Mouse (Mus musculus) midbrain, embryonic 14.5 days (tissue): Measurements from ENCODE around the gene Car4. TPM values are rescaled to one million over a fixed set of nuclear protein-coding genes. Genes with fewer than 3 reads are reported as not detected.

Source experiments
- ATAC-seq: fragments of 200-750 bp; cut with Nextera tagmentation; 2 replicates; pipeline ENCODE4 v1.8.0; 2017; ENCODE audit warnings: moderate number of reproducible peaks, moderate library complexity; ENCODE audit not compliant: low FRiP score, low TSS enrichment
- DNase-seq: peaks from one replicate; pipeline ENCODE4 v3.0.0-alpha.2; 2015
- H3K27ac ChIP-seq: fragments of 300-500 bp; sonication (generic); replicated peaks from 2 replicates; pipeline ENCODE4 v1.5.1; 2014; ENCODE audit warnings: mild to moderate bottlenecking, low read depth, low read length, moderate library complexity
- H3K27me3 ChIP-seq: fragments of 300-500 bp; sonication (generic); 2 replicates; pipeline ENCODE4 v1.6.1; 2014; ENCODE audit warnings: low read length, control low read depth, mixed read lengths; ENCODE audit not compliant: control insufficient read depth, insufficient read depth
- H3K36me3 ChIP-seq: fragments of 300-500 bp; sonication (generic); 2 replicates; pipeline ENCODE4 v1.6.1; 2014; ENCODE audit warnings: low read length, control low read depth; ENCODE audit not compliant: control insufficient read depth, insufficient read depth
- H3K4me1 ChIP-seq: fragments of 300-500 bp; sonication (generic); 2 replicates; pipeline ENCODE4 v1.6.1; 2014; ENCODE audit warnings: mild to moderate bottlenecking, antibody characterized with exemption, low read length, control low read depth; ENCODE audit not compliant: control insufficient read depth, insufficient read depth
- H3K4me2 ChIP-seq: fragments of 300-500 bp; sonication (generic); 2 replicates; pipeline ENCODE4 v1.6.1; 2014; ENCODE audit warnings: mild to moderate bottlenecking, low read length, moderate library complexity
- H3K4me3 ChIP-seq: fragments of 300-500 bp; sonication (generic); replicated peaks from 2 replicates; pipeline ENCODE4 v1.5.1; 2014; ENCODE audit warnings: low read depth, low read length
- H3K9ac ChIP-seq: fragments of 300-500 bp; sonication (generic); replicated peaks from 2 replicates; pipeline ENCODE4 v1.6.1; 2014; ENCODE audit warnings: mild to moderate bottlenecking, low read length, moderate library complexity
- H3K9me3 ChIP-seq: fragments of 300-500 bp; sonication (generic); 2 replicates; pipeline ENCODE4 v1.6.1; 2016; ENCODE audit warnings: low read length, control low read depth, mixed read lengths; ENCODE audit not compliant: control insufficient read depth
- WGBS: fragments of 180-500 bp; shearing (Covaris S2); extraction: QIAGEN DNeasy Blood & Tissue Kit; methylation state at CpG from one replicate; pipeline ENCODE4 v1.1.7; 2014; 5-methylcytosine and 5-hydroxymethylcytosine counted together
- polyA plus RNA-seq: library from polyadenylated mRNA; unstranded; fragments of >200 nt; fragmentation: Nextera tagmentation; extraction: Ambion mirVana; gene quantifications from 2 replicates; pipeline ENCODE4 v1.2.1, GENCODE M21; 2014

Gene Car4
- 3.3 and 5.2 TPM in 2 replicates for polyA plus RNA-seq

DNA sequence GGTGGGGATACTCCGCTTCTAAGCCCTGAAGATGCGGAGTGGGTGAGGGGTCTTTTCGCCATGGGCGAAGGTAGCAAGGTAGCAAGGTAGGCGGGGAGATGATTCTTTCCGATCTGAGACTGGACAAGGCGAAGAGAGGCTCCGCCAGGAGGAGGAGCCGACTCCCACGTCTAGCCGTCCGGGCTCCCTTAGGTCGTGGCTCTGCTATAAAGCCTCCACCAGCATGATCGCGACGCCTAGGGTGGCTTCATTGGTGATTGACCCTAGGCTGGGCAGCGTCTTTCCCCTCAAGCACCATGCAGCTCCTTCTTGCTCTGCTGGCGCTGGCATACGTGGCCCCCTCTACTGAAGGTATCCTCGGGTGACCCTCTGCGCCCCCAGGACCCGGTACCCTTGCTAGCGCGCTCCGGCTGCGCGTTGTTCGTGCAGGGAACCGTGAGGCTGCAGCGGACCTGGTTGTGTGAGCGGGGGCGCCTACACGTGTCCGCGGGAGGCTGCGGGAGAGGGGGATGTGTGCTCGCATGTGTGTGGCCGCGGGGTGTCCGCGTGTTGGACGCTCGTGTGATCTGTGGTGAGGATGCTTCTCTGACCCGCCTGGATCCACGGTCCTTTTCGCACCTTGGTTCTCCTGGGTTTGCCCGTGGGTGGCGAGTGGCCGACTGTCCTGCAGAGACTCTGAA, at the start of gene Car4:
TSS of gene Car4 (plus strand) at position 196 of the 680 bp plus-strand sequence.
- H3K36me3 ChIP-seq = no peaks in the 10 kb centered on the region
- DNase-seq = peak; percentile 51
- no peaks in the 10 kb centered on the region for H3K9me3 ChIP-seq
- no peak within 1 kb of the TSS for H3K27ac ChIP-seq
- H3K4me3 ChIP-seq = peak within 1 kb of the TSS; percentile 35
- ATAC-seq = no peak
- H3K4me1 ChIP-seq = peaks cover 13% of the 10 kb centered on the region
- 1% methylated on average over 49 of the region's 49 CpGs for WGBS
- H3K4me2 ChIP-seq = peak within 1 kb of the TSS; percentile 60
- H3K9ac ChIP-seq = no peak within 1 kb of the TSS; the same call in 1 of the 2 replicates
- peaks cover 40% of the 10 kb centered on the region for H3K27me3 ChIP-seq

DNA sequence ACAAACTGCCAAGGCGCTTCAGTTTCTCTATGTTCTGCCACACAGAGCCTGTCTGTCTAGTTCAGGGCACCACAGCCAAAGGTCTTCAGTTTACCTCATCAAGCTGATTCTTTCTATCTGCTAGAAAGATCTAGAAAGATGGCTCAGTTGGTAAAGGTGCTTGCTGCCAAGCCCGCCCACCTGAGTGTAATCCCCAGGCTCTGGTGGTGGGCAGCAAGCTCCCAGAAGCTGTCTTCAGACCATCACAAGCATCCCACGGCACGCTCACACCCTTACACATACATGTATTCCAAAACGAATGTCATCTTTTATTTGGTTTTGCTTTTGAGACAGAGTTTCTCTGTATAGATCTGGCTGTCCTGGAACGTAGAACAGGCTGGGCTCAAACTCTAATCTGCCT, 49.1 kb upstream of the Car4 start:
- no peaks in the 10 kb centered on the region for H3K27me3 ChIP-seq
- peaks cover 90% of the 10 kb centered on the region for H3K36me3 ChIP-seq
- H3K4me3 ChIP-seq = no peak overlapping the region
- no peak overlapping the region for H3K27ac ChIP-seq
- H3K4me1 ChIP-seq = no peaks in the 10 kb centered on the region
- 91% methylated on average over 6 of the region's 6 CpGs for WGBS
- no peak overlapping the region for H3K4me2 ChIP-seq
- no peak overlapping the region for H3K9ac ChIP-seq
- ATAC-seq (no peak), DNase-seq (no peak)
- H3K9me3 ChIP-seq = no peaks in the 10 kb centered on the region

DNA sequence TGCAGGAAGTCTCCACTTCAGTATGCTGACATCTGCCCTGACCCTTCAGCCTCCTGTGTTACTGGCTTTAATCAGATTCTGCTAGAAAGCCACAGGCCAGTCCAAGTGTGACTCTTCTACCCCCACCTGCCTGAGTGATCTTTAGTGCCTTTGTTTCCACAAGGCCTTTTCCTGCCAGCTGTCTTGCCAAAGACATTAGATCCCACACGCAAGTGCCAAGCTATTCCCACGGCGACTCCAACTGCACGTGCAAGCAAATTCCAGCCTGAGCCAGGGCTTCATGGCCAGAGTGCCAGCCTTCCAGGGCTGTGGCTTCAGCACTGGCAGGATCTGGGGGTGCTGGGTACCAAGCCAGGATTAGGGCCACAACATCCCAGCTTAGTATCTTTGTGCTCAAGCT, 47.2 kb upstream of the Car4 start:
- no peak overlapping the region for H3K9ac ChIP-seq
- H3K4me3 ChIP-seq = no peak overlapping the region
- no peaks in the 10 kb centered on the region for H3K9me3 ChIP-seq
- WGBS = 85% methylated on average over 4 of the region's 4 CpGs
- no peak overlapping the region for H3K27ac ChIP-seq
- H3K27me3 ChIP-seq = no peaks in the 10 kb centered on the region
- peaks cover 2% of the 10 kb centered on the region; the same call in 1 of the 2 replicates for H3K4me1 ChIP-seq
- ATAC-seq (no peak), DNase-seq (no peak)
- no peak overlapping the region for H3K4me2 ChIP-seq
- peaks cover 76% of the 10 kb centered on the region for H3K36me3 ChIP-seq

DNA sequence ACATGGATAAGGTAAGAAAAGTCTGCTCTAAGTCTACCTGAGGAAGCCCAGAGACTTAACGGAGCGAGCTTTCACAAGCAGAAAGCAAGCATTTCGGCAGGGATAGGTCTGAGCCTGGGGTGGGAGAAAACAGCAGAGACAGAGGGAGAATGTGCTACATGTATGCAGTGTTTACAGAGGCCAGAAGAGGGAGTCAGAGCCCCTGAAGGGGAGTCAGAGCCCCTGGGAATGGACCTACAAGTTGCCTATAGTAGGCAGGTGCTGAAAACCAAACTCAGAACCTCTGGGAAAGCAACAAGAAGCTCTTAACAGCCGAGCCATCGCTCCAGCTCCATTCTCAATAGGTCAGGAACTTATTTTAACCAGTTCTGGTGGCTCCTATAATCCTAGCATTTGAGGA, 42.9 kb upstream of the Car4 start:
- H3K4me3 ChIP-seq = no peak overlapping the region
- H3K36me3 ChIP-seq = peaks cover 34% of the 10 kb centered on the region
- H3K9me3 ChIP-seq = no peaks in the 10 kb centered on the region
- no peak overlapping the region for H3K27ac ChIP-seq
- H3K4me2 ChIP-seq = no peak overlapping the region
- 76% methylated on average over 5 of the region's 5 CpGs for WGBS
- DNase-seq = peak; percentile 4
- H3K4me1 ChIP-seq = peaks cover 7% of the 10 kb centered on the region; the same call in 1 of the 2 replicates
- no peak for ATAC-seq
- no peaks in the 10 kb centered on the region for H3K27me3 ChIP-seq
- H3K9ac ChIP-seq = no peak overlapping the region

DNA sequence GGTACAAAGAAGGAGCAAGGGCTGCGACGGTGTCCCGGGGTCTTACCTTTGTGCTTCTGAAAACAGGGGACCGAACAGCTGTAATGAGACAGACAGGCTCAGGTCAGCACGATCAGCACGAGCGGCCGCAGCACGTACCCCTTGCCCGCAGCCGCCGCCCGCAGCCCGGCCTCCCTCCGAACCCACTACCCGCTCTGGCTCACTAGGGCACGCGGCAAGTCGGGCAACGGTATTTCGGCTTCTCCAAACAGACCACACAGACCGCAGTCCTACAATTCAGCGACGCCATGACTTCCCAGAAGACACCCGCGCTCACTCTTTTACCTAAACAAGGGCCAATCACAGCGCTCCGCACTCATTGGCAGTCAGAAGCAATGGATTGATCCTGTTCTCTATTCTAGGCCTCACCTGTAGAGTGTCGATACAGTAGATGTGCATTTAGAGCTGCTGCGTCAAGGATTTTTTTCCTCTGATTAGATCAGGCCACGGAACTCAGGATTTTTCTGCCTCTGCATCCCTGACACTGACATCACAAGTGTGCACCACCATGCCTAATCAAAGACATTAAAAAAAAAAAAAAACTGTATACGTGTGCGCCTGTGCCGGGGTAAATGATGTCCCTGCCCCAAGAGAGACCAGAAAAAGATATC, 41.4 kb upstream of the Car4 start, which contains the start of gene Znhit3:
TSS of gene Znhit3 (minus strand) at position 314 of the 650 bp plus-strand sequence.
- peaks cover 7% of the 10 kb centered on the region; the same call in 1 of the 2 replicates for H3K4me1 ChIP-seq
- H3K27ac ChIP-seq = no peak within 1 kb of the TSS
- 3% methylated on average over 34 of the region's 34 CpGs for WGBS
- DNase-seq (peak; percentile 95), ATAC-seq (peak; percentile 85)
- peaks cover 20% of the 10 kb centered on the region for H3K36me3 ChIP-seq
- no peaks in the 10 kb centered on the region for H3K9me3 ChIP-seq
- H3K9ac ChIP-seq = peak within 1 kb of the TSS; percentile 79
- H3K4me2 ChIP-seq = peak within 1 kb of the TSS; percentile 74
- H3K27me3 ChIP-seq = no peaks in the 10 kb centered on the region
- H3K4me3 ChIP-seq = peak within 1 kb of the TSS; percentile 91

DNA sequence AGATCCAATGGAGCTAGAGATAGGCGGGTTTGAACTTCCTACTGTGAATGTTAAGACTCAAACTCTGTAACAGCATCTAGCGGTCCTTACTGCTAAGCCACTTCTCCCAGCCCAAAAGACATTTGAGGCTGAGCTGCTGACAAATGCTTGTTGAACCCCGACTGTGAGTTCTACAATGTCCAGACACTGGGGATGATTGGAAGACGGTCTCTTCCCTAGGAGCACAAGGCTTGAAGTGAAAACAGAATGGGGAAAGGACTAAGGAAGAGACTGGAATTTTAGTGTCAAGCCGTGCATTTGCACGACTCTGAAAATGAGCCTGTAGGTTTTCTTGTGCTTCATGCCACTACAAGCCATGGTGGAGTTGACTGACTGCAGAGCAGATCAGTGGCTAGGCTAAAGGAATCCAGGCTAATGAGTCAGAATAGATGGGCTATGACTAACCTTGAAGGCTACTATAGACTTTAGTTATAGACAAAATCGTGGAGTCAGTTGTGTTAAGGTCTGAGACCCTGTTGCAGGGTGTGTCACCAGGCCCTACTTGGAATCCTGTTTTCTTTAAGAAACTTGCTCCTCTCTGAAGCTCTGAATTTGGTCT, 40.8 kb upstream of the Car4 start:
- Histone ChIP-seq H3K27ac (no peak overlapping the region), H3K27me3 (no peaks in the 10 kb centered on the region), H3K4me2 (peak overlapping the region; percentile 74), H3K9ac (no peak overlapping the region; the same call in 1 of the 2 replicates), H3K4me3 (peak overlapping the region; percentile 91), H3K4me1 (peaks cover 7% of the 10 kb centered on the region; the same call in 1 of the 2 replicates), H3K36me3 (peaks cover 15% of the 10 kb centered on the region), H3K9me3 (no peaks in the 10 kb centered on the region)
- no peak for ATAC-seq
- 57% methylated on average over 7 of the region's 7 CpGs for WGBS
- peak; percentile 18 for DNase-seq

DNA sequence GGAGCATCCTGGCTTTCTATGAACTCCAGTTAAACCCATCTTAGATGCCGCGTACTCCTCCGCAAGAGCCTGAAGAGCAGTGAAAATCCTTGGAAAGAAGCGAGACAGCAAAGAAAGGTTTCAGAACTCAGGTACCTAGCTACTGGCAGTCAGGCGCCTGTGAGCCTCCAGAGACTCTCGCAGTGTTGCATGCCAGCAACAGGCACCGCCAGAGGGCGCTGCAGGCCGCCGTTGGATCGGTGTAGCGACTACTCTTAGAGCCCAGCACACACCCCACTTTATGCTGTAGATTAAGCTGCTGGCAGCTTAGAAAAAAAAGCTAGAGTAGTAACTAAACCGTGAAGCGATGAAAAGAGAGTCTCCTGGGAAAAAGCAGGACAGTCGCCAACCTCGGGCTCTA, 39.2 kb upstream of the Car4 start:
- ATAC-seq = peak; percentile 74; the same call in 1 of the 2 replicates
- 5% methylated on average over 16 of the region's 16 CpGs for WGBS
- H3K27ac ChIP-seq = no peak overlapping the region
- peak; percentile 94 for DNase-seq
- H3K4me1 ChIP-seq = peaks cover 7% of the 10 kb centered on the region; the same call in 1 of the 2 replicates
- H3K36me3 ChIP-seq = peaks cover 6% of the 10 kb centered on the region
- no peaks in the 10 kb centered on the region for H3K9me3 ChIP-seq
- peak overlapping the region; percentile 16; the same call in 1 of the 2 replicates for H3K9ac ChIP-seq
- no peaks in the 10 kb centered on the region for H3K27me3 ChIP-seq
- peak overlapping the region; percentile 34 for H3K4me2 ChIP-seq
- no peak overlapping the region for H3K4me3 ChIP-seq

DNA sequence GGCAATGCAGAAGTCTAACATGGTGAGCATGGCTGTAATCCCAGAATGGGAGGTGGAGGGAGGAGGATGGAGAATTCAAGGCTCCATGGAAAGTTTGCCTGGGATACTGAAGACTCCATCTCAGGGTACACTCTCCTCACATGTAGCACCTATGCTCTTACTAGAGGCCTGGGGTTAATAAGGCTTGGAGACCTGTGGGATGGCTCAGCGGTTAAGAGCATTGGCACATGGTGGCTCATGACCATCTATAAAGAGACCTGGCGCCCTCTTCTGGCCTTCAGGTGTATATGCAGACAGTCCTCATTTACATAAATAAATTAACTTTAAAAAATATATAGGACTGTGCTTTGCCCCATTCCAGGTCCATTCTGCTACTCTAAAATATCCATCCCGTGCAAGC, 38.3 kb upstream of the Car4 start:
- ATAC-seq (no peak), DNase-seq (peak; percentile 50)
- H3K36me3 ChIP-seq = no peaks in the 10 kb centered on the region

More for the DNA sequence above, 38.3 kb upstream of the Car4 start:
- Histone ChIP-seq H3K4me2 (no peak overlapping the region), H3K27me3 (no peaks in the 10 kb centered on the region), H3K9ac (no peak overlapping the region), H3K4me3 (no peak overlapping the region), H3K9me3 (no peaks in the 10 kb centered on the region), H3K27ac (no peak overlapping the region), H3K4me1 (peaks cover 7% of the 10 kb centered on the region; the same call in 1 of the 2 replicates)
- 41% methylated on average over 3 of the region's 3 CpGs for WGBS
